Mouse (Mus musculus): ENCODE measurements around the gene Btnl4.
"Not testable (repeated sequence)": the region's sequence is repeated elsewhere in the genome, so short reads cannot be mapped to it uniquely, and the experiment has no call there.

Btnl4 gene

DNA sequence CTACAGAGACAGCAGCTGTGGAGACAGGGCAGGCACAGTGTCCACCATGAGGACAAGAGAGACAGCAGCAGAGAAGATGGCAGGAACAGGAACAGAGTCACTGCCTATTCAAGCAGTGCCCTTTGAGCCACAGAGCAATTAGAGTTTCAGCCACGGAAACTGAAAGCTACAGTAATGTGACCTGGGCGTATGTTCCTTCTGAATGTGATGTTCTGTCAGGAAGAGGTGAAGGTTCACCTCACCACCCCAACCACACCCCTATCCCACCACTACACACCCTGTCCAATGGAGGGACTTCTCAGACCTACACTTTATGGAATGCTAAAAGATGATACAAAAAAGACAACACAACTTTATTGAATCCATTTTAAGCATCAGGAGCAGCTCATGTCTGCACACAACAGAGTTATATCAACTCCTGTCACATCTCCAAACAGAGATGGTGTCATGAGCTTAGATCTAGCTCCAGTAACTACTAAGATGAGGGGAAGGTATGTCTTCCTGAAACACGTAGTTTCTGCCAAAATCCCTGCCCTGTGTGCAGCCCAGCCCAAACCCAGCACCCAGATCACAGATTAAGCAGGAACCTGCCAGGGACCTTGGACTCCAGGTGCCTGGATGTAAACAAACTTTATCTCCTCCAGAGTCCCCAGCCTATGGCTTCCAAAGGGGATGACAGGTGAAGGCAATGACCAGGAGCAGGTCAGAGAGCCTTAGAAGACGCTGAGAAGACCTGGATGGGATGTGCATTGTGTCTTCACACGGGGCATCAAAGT is at the start of gene Btnl4:
Gene Btnl4, minus strand, starts transcription at position 81 of the 776 bp plus-strand sequence.
- DNase-seq, result not testable (repeated sequence)

DNA sequence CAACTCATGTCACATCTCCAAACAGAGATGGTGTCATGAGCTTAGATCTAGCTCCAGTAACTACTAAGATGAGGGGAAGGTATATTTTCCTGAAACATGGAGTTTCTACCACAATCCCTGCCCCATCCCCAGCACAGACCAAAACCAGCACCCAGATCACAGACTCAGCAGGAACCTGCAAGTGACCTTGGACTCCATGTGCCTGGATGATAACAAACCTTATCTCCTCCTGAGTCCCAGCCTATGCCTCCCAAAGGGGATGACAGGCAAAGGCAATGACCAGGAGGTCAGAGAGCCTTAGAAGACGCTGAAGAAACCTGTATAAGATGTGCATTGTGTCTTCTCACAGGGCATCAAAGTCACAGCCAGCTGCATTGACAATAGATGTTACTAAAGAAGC is 41.9 kb upstream of the Btnl4 start:
- DNase-seq, result no peak

DNA sequence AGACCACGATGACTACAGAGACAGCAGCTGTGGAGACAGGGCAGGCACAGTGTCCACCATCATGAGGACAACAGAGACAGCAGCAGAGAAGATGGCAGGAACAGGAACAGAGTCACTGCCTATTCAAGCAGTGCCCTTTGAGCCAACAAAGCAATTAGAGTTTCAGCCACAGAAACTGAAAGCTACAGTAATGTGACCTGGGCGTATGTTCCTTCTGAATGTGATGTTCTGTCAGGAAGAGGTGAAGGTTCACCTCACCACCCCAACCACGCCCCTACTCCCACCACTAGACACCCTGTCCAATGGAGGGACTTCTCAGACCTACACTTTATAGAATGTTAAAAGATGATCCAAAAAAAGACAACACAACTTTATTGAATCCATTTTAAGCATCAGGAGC is 41.5 kb upstream of the Btnl4 start:
- not testable (repeated sequence) for DNase-seq

DNA sequence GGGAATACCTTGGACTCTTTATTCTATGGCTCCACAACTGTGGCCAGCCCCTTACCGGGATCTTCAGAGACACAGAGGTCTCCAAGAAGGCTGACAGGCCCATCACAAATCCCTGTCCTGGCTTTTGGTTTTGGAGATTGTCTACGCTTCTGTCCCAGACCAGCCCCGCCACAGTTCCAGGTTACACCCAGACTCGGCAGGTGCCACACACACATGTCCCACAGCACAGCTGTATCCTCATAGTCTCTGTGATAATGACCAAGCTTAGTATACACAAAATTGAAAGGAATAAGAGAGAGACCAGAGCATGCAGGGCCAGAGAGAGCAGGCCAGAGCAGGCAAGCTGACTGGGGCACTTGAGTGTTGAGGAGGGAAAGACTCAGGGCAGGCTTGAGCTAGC is 40.7 kb upstream of the Btnl4 start:
- no peak for DNase-seq

DNA sequence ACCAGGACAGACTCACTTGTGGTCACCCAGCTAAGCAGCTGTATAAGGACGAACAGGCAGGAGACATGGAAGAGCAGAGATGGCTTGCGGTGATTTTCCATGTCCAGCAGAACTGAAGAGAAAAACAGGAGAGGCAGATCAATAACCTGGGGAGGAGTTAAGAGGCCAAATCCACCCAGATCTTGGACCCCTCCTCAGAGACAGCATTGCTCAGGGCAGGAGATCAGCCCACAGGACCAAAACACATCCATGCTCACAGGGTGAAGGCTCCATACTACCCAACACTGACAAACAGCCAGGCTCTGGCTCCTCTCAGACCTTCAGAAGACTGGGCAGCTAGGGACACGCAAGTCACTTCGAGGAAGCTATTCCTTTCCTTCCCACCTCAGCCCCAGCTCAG is 40.1 kb upstream of the Btnl4 start, which contains the start of gene Btnl6:
Gene Btnl6, minus strand, starts transcription at position 101 of the 400 bp plus-strand sequence.
- DNase-seq, result no peak

DNA sequence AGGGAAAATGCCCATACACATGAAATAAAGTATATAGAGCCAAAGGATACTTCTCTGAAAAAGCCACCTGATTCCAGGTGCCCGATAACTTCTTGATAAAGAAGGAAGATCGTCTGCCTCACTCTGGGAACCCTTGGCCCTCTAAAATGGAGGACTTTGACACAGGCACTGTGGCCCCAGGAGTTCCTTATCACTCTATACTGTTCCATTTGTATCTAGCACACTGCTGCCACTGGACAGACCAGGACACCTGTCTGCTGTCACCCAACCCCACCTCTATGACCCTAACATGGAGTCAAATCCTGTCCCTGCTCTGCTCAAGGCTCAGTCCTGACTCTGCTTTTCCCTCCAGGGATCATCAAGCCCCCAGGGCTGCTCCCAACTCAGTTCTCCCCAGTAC is 39.4 kb upstream of the Btnl4 start:
- DNase-seq, result no peak

DNA sequence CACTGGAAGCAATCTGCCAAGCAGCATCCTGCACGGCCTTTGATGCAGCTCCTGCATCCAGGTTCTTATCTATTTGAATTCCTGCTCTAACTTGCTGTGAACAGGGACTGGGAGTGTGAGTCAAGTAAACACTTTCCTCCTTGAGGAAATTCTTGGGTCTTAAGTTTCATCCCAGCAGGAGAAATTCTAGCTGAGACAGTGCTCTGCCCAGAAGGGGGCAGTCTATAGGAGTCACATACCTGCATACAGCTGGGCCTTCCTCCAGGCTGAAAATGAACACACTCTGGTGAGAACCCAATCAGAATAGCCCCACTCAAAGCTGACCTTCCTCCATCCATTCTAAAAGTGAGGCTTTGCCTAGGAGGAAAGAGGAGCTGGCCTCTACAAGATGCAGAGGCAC is 34.6 kb upstream of the Btnl4 start:
- DNase-seq, result not testable (repeated sequence)

DNA sequence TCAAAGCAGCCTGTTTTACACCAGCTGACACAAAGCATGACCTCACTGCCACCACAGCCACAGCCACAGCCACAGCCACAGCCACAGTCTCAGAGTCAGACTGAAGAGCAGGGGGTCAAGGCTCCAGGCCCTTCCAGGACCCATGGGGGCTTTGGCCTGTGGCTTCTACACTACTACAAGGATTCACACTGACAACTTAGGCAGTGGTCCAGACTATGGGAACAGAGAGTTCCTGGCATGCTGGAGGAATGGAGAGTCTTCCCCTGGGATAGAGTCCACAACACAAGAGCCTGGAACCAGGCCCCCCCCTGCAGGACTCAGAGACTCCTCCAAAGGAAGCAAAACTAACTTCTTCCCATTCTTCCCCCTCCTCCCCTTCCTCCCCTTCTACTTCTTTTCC is 30.5 kb upstream of the Btnl4 start:
- DNase-seq, result no peak

DNA sequence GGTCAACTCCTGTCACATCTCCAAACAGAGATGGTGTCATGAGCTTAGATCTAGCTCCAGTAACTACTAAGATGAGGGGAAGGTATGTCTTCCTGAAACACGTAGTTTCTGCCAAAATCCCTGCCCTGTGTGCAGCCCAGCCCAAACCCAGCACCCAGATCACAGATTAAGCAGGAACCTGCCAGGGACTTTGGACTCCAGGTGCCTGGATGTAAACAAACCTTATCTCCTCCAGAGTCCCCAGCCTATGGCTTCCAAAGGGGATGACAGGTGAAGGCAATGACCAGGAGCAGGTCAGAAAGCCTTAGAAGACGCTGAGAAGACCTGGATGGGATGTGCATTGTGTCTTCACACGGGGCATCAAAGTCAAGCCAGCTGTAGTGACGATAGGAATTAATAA is 20.6 kb upstream of the Btnl4 start:
- DNase-seq, result not testable (repeated sequence)

DNA sequence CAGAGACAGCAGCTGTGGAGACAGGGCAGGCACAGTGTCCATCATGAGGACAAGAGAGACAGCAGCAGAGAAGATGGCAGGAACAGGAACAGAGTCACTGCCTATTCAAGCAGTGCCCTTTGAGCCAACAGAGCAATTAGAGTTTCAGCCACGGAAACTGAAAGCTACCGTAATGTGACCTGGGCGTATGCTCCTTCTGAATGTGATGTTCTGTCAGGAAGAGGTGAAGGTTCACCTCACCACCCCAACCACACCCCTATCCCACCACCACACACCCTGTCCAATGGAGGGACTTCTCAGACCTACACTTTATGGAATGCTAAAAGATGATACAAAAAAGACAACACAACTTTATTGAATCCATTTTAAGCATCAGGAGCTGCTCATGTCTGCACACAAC is 20.2 kb upstream of the Btnl4 start:
- not testable (repeated sequence) for DNase-seq

DNA sequence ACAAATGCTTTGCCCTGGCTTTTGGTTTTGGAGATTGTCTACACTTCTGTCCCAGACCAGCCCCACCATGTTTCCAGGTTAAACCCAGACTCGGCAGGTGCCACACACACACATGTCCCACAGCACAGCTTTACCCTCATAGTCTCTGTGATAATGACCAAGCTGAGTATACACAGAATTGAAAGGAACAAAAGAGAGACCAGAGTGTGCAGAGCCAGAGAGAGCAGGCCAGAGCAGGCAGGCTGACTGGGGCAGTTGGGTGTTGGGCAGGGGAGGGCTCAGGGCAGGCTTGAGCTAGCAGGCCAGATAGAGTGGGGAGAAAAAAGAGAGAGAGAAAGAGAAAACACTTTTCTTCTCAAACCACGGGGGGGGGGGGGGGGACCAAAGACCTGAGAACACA is 19.4 kb upstream of the Btnl4 start:
- no peak for DNase-seq

DNA sequence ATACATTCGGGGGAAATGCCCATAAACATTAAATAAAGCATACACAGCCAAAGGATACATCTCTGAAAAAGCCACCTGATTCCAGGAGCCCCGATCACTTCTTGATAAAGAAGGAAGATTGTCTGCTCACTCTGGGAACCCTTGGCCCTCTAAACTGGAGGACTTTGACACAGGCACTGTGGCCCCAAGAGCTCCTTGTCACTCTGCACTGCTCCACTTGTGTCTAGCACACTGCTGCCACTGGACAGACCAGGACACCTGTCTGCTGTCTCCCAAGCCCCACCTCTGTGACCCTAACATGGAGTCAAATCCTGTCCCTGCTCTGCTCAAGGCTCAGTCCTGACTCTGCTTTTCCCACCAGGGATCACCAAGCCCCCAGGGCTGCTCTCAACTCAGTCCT is 18.0 kb upstream of the Btnl4 start:
- DNase-seq, result not testable (repeated sequence)

DNA sequence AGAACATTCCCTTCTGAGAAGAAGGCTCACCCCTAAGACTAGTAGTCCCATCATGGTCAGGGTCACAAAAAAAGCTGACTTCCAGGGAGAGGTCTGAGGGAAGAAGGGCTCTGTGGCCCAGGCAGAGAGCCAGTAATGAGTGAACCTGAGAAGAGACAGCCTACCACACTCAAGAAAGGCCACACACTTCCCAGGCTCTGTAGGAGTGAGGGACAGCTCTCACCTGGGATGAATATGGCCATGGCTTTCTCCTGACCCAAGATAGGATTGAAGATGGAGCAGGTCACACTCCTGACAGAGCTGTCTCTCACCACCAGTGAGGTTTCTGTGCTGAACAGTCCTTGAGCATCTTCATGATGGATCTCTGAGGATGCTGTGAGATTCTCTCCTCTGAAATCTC is 15.7 kb upstream of the Btnl4 start:
- DNase-seq, result no peak

DNA sequence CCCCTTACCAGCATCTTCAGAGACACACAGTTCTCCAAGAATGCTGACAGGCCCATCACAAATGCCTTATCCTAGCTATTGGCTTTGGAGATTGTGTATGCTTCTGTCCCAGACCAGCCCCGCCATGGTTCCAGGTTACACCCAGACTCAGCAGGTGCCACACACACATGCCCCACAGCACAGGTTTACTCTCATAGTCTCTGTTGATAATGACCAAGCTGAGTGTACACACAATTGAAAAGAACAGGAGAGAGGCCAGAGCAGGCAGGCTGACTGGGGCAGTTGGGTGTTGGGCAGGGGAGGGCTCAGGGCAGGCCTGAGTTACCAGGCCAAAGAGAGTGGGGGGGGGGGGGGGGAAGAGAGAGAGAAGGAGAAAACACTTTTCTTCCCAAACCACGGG is 691 bp downstream of the Btnl4 start:
- DNase-seq, result no peak

DNA sequence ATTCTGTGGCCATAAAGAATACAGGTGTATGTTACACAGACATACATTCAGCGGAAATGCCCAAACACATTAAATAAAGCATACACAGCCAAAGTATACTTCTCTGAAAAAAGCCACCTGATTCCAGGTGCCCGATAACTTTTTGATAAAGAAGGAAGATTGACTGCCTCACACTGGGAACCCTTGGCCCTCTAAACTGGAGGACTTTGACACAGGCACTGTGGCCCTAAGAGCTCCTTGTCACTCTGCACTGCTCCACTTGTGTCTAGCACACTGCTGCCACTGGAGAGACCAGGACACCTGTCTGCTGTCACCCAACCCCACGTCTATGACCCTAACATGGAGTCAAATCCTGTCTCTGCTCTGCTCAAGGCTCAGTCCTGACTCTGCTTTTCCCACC is 2.1 kb downstream of the Btnl4 start:
- no peak for DNase-seq

DNA sequence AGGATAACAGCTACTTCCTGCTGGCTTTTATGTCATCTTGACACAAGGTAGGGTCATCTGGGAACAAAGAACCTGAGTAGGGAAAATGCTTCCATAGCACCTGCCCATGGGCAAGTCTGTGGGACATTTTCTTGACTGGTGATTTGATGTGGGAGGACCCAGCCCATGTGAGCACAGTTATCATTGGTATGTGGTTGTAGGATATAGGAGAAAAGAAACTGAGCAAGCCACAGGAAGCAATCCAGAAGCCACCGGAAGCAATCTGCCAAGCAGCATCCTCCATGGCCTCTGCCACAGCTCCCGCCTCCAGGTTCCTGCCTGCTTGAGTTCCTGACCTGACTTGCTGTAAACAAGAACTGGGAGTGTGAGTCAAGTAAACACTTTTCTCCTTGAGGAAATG is 6.6 kb downstream of the Btnl4 start:
- no peak for DNase-seq

DNA sequence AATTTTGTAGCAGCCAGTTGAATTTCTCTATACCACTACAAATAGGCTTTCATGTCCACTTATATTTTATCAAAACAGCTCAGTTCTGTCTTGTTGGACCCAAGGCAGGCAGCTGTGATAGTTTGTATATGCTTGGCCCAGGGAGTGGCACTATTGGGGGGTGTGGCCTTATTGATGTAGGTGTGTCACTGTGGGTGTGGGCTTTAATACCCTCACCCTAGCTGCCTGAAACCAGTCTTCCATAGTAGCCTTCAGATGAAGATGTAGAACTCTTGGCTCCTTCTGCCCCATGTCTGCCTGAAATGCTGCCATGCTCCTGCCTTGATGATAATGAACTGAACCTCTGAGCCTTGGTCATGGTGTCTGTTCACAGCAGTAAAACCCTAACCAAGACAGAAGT is 11.2 kb downstream of the Btnl4 start:
- DNase-seq, result not testable (repeated sequence)

DNA sequence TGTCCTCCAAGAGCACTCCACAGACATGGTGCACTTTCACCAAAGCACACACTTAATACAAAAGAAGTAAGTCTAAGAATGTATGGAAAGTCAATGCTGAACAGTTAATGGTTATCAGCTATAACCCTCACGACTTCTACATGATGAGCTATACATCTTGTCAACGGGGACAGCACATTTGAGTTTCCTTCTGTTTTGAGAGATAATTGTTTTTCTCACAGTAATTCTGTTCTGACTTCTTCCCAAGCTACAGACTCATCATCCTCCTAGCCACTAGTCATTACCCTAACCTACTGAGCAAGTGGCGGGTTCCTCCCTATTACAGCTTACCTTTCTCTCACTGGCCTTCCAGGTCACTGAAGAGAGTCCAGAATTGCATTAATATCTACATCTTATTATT is 17.9 kb downstream of the Btnl4 start:
- no peak for DNase-seq

DNA sequence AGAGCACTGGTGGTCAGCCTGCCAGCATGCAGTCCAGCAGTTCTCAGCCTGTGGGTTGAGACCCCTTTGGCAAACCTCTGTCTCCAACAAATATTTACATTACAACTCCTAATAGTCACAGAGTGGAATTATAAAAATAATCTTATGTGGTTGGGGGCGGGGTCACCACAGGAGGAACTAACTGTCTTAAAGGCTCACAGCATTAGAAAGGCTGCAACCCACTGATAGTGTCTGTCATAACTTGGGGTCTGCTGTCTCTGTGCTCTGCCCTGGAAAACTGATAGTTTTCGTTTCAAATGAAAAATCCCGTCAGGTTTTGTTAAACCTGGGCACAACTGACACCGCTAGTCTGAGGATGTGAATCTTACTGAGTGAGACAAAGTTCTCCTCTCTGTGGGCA is 19.4 kb downstream of the Btnl4 start:
- no peak for DNase-seq

DNA sequence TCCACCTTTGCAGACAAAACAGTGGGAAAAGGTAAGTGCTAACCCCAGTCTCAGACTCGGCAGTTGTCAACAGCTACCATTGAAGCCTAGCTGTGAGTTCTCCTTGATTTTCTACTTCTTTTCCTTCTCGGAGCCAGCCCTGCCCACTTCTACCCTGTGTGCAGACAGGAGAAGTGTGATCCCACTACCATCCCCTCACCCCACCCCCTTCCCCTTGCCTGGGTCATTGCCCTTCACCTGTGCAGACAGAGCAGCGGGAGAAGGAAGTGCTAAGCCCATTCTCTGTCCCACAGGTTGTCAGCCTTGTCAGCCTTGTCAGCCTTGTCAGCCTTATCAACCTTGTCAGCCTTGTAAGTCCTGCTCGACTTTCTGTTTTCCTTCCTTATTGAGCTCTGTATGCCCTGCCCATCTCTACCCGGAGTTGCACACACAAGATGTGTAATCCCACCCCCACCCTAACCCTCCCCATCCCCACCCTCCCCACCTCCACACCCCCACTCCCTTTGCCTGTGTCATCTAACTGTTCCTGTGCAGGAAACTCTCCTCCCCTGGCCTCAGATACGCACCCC is 28.6 kb downstream of the Btnl4 start:
- no peak for DNase-seq

DNA sequence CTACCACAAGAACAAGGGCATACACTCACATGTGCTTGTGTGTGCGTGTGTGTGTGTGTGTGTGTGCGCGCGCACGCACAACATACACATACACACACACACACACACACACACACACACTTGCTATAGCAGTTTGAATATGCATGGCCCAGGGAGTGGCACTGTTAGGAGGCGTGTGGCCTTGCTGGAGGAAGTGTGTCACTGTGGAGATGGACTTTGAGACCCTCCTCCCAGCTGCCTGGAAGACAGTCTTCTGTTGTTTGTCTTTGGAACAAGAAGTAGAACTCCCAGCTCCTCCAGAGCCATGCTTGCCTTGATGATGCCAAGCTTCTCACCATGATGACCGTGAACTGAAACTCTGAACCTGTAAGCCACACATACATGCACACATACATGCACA is 35.1 kb downstream of the Btnl4 start:
- no peak for DNase-seq

DNA sequence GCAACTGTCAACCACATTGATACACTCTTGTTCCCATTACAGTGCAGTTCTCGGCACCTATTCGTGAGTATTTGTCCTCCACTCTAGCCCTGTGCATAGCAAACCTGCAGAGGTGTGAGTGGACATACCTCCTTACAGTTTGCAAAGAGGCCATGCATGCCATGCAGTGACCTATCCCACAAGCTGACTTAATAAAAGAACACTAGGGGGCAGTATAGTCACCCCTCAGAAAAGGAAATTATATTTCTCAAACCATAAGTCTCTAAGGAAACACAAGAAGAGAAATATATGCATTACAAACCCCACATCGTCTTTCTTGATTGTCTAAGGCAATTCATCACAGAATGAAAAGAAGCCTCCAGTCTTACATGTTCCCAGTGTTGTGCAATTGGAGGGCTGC is 37.3 kb downstream of the Btnl4 start:
- no peak for DNase-seq

DNA sequence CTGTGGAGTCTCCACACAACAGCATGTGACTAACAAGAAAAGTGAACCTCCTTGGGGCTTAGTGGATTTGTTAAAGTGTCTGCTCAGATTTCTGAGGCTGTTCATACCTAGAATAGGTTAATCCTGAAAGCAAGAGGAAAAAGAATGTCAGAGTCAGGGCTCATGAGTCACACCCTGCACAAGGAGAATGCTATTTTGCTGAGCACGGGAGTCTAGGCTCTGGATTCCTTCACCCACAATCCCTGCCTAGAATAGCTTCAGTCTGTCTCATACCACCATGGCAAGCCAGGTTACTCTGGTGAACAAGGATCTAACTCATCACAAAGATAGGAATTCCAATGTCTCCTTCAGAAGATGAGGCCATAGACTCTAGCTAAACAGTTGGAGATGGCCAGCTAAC is 38.5 kb downstream of the Btnl4 start:
- DNase-seq, result no peak

DNA sequence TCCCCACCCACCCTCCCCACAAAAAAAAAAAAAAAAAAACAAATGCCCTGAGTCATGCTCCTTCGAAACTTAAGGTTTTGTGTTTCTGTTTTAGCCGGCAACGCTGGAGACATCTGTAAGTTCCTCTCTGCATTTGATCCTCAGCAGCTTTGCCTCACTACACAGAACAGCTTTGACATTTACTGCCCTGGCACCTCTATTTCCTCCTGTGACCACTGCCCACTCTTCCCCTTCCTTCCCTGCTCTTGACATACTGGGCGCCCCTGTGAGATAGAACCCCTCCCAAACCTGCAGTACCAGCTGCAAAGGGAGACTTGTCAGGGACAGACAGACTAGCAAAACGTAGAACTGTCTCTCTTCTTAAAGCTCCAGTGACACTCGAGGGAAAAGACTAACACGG is 39.5 kb downstream of the Btnl4 start:
- DNase-seq, result no peak

DNA sequence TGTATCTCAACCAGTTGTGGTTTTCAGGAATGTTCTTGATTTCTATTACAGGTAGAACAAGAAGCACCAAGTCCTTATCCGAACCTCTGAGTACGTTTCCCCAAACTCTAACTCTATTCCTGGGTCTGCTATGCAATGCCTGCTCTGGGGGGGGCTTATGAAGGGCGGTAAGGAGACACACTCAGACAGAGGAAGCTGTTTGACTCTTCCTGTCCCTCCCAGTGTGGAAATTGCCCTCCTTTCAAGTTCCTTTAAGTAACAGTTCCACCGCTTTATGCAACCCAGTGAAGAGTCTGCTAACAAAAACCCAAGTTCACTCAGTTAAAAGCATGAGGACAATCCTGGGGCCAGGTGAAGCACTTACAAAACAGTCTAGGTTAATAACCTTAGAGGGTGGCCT is 40.0 kb downstream of the Btnl4 start:
- DNase-seq, result no peak
